25 mouse cellular contexts compared by ENCODE assay signal in genomic region chr1:88865436-88865835, GRCm38 (mm10).
DNase-seq lines count a peak whose midpoint lies in the region; ATAC-seq and TF ChIP-seq lines count a peak whose summit lies in the region.
"Had no signal": no experiment of that assay in that cellular context is flagged by ENCODE, and none has a peak within 500 bp of the region (broad histone marks: within the 10 kb centered on the region; RNA-seq: fewer than 3 reads in every experiment).

No protein-coding gene starts in this region.

- peaks cover 29% of the 10 kb centered on the region for H3K4me1 ChIP-seq in intestine, embryonic 14.5 days (replicated peaks; ENCODE audit: control insufficient read depth, insufficient read depth, low read length)
- H3K4me1 ChIP-seq in intestine, postnatal 0 days (replicated peaks; ENCODE audit: control insufficient read depth, insufficient read depth, low read length) = no peaks in the 10 kb centered on the region
- H3K4me1 ChIP-seq in limb, embryonic 10.5 days = peaks cover 24% of the 10 kb centered on the region
- no peaks in the 10 kb centered on the region for H3K4me1 ChIP-seq in liver, embryonic 12.5 days
- H3K4me1 ChIP-seq: heart, embryonic 13.5 days had no signal

- 0 out of 2 replicates have a peak, but pooled peaks have one; percentile 23 for ATAC-seq in intestine, embryonic 14.5 days (replicated peaks; ENCODE audit: low FRiP score, low TSS enrichment, low read depth)
- ATAC-seq in intestine, postnatal 0 days = no peak
- ATAC-seq in liver, embryonic 12.5 days = no peak
- ATAC-seq: CD4-positive, CD25-positive, alpha-beta regulatory T cell, adult 4 months; forebrain, embryonic 14.5 days; forebrain, postnatal 0 days; hindbrain, embryonic 16.5 days; inflammation-experienced regulatory T-cells, adult 6 months had no signal

- H3K4me2 ChIP-seq in intestine, embryonic 14.5 days (ENCODE audit: low read length) = no peak overlapping the region
- H3K4me2 ChIP-seq in intestine, postnatal 0 days (replicated peaks; ENCODE audit: low read depth) = no peak overlapping the region
- H3K4me2 ChIP-seq in liver, embryonic 12.5 days = no peak overlapping the region
- H3K4me2 ChIP-seq: embryonic facial prominence, embryonic 13.5 days; heart, embryonic 13.5 days; hindbrain, embryonic 13.5 days had no signal

- 12% methylated on average over 6 of the region's 6 CpGs for WGBS in intestine, embryonic 14.5 days
- WGBS in intestine, postnatal 0 days = 42% methylated on average over 6 of the region's 6 CpGs
- 39% methylated on average over 6 of the region's 6 CpGs for WGBS in limb, embryonic 10.5 days
- WGBS in liver, embryonic 12.5 days (ENCODE audit: insufficient replicate concordance) = 45% methylated on average over 6 of the region's 6 CpGs

- H3K27ac ChIP-seq in intestine, embryonic 14.5 days (ENCODE audit: low read depth) = no peak overlapping the region
- no peak overlapping the region for H3K27ac ChIP-seq in intestine, postnatal 0 days (ENCODE audit: low read depth, low read length)
- H3K27ac ChIP-seq in limb, embryonic 10.5 days = peak overlapping the region; percentile 61
- H3K27ac ChIP-seq in liver, embryonic 12.5 days = no peak overlapping the region
- H3K27ac ChIP-seq: embryonic facial prominence, embryonic 13.5 days; heart, embryonic 13.5 days; hindbrain, embryonic 13.5 days had no signal

- TF ChIP-seq CTCF in intestine, postnatal 0 days (IDR thresholded peaks at IDR 0.05; ENCODE audit: low read depth) = no peak

- H3K4me3 ChIP-seq in intestine, embryonic 14.5 days (ENCODE audit: low read depth, low read length) = no peak overlapping the region
- no peak overlapping the region for H3K4me3 ChIP-seq in intestine, postnatal 0 days (ENCODE audit: low read depth, low read length)
- H3K4me3 ChIP-seq in limb, embryonic 10.5 days = no peak overlapping the region
- no peak overlapping the region for H3K4me3 ChIP-seq in liver, embryonic 12.5 days
- H3K4me3 ChIP-seq: embryonic facial prominence, embryonic 13.5 days; erythroblast, embryonic 14.5 days; heart, embryonic 13.5 days; hindbrain, embryonic 13.5 days had no signal

- no peaks in the 10 kb centered on the region for H3K9me3 ChIP-seq in intestine, embryonic 14.5 days (ENCODE audit: control insufficient read depth, low read length)
- H3K9me3 ChIP-seq in intestine, postnatal 0 days (ENCODE audit: control insufficient read depth) = peaks cover under 1% of the 10 kb centered on the region; the same call in 1 of the 2 replicates
- no peaks in the 10 kb centered on the region for H3K9me3 ChIP-seq in limb, embryonic 10.5 days (replicated peaks)
- 0 out of 2 replicates have a peak, but pooled peaks cover under 1% of the 10 kb centered on the region for H3K9me3 ChIP-seq in liver, embryonic 12.5 days (replicated peaks)
- H3K9me3 ChIP-seq: embryonic facial prominence, embryonic 13.5 days; heart, embryonic 13.5 days; hindbrain, embryonic 13.5 days had no signal

- no peaks in the 10 kb centered on the region for H3K36me3 ChIP-seq in intestine, embryonic 14.5 days (ENCODE audit: control insufficient read depth, insufficient read depth, low read length)
- H3K36me3 ChIP-seq in intestine, postnatal 0 days (ENCODE audit: control insufficient read depth, insufficient read depth) = no peaks in the 10 kb centered on the region
- no peaks in the 10 kb centered on the region for H3K36me3 ChIP-seq in limb, embryonic 10.5 days
- H3K36me3 ChIP-seq in liver, embryonic 12.5 days = no peaks in the 10 kb centered on the region
- H3K36me3 ChIP-seq: embryonic facial prominence, embryonic 13.5 days; heart, embryonic 13.5 days; hindbrain, embryonic 13.5 days had no signal

- peak; percentile 68 for DNase-seq in heart, adult 11 months
- DNase-seq in heart, postnatal 36 days = no peak
- DNase-seq in intestine, embryonic 14.5 days (ENCODE audit: low spot score) = peak; percentile 50
- DNase-seq in limb, embryonic 10.5 days (ENCODE audit: low spot score) = no peak
- DNase-seq: adrenal gland, adult 2 months; adrenal gland, postnatal 14 days; cerebellum, adult 11 months; cerebellum, adult 2 months; cerebellum, adult 9-11 months; cerebellum, postnatal 25 days; forebrain, postnatal 0 days; gastrocnemius, postnatal 10 days; gastrocnemius, postnatal 36 days; heart, postnatal 14 days; kidney, adult 11 months had no signal

- intact Hi-C loops in heart, postnatal 36 days (cut with DNase I) = no loop called here

- no peak overlapping the region for H3K9ac ChIP-seq in intestine, embryonic 14.5 days (ENCODE audit: low read length)
- H3K9ac ChIP-seq in intestine, postnatal 0 days (ENCODE audit: low read depth, low read length) = no peak overlapping the region
- H3K9ac ChIP-seq in liver, embryonic 12.5 days = no peak overlapping the region
- H3K9ac ChIP-seq: embryonic facial prominence, embryonic 13.5 days; forebrain, postnatal 0 days; heart, embryonic 13.5 days; hindbrain, embryonic 13.5 days had no signal

- no peaks in the 10 kb centered on the region for H3K27me3 ChIP-seq in intestine, embryonic 14.5 days (replicated peaks; ENCODE audit: control insufficient read depth, insufficient read depth, low read length)
- no peaks in the 10 kb centered on the region for H3K27me3 ChIP-seq in intestine, postnatal 0 days (replicated peaks; ENCODE audit: control insufficient read depth, insufficient read depth, low read length)
- no peaks in the 10 kb centered on the region for H3K27me3 ChIP-seq in limb, embryonic 10.5 days (ENCODE audit: low read depth, poor library complexity, severe bottlenecking)
- H3K27me3 ChIP-seq in liver, embryonic 12.5 days (replicated peaks) = no peaks in the 10 kb centered on the region
- H3K27me3 ChIP-seq: embryonic facial prominence, embryonic 13.5 days; heart, embryonic 13.5 days; hindbrain, embryonic 13.5 days had no signal

Comparison
In these comparisons a context has a peak if more than half of its experiments do, and no peak if none do; other contexts are left out.
1. DNase-seq: peak in heart, adult 11 months (single experiment) and intestine, embryonic 14.5 days (single experiment); none in heart, postnatal 36 days (0 of 2) and limb, embryonic 10.5 days (single experiment).